Comparison of ENCODE assay signal across 16 mouse cellular contexts in the genomic region with DNA sequence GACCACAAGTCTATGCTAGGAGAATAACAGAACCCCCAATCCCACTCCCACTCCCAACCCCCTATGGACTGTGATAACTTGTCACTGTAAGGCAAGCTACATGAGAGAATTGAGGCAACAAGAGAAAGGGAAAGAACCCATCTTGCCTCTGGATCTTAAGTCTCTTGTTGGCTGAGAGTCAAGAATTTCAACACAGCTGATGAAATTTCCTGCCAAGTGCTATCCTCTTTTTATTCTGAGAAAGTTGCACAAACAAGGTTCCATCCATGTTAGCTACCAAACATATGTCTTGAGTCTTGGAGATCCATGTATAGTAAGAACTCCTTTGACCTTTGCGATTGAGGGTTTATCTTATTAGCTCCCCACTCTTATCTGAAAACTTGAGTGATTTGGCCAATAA.
DNase-seq lines count a peak whose midpoint lies in the region; ATAC-seq and TF ChIP-seq lines count a peak whose summit lies in the region.
"Had no signal": no experiment of that assay in that cellular context is flagged by ENCODE, and none has a peak within 500 bp of the region (broad histone marks: within the 10 kb centered on the region; RNA-seq: fewer than 3 reads in every experiment).

No protein-coding gene starts in this region.

- no peak for ATAC-seq in liver, embryonic 11.5 days (replicated peaks; ENCODE audit: low FRiP score)
- peak; percentile 18; the same call in 1 of the 2 replicates for ATAC-seq in megakaryocyte progenitor cell, adult 5-6 weeks (replicated peaks; ENCODE audit: poor library complexity)
- ATAC-seq: CD4-positive, CD25-positive, alpha-beta regulatory T cell, adult 4 months; Patski had no signal

- H3K27ac ChIP-seq in liver, adult 2 months (replicated peaks; ENCODE audit: insufficient read depth, low read depth, low read length), result no peak overlapping the region
- H3K27ac ChIP-seq in liver, embryonic 11.5 days (ENCODE audit: low read depth, low read length), result no peak overlapping the region
- H3K27ac ChIP-seq: left cerebral cortex, adult 2 months; midbrain, embryonic 10.5 days had no signal

- no peaks in the 10 kb centered on the region for H3K27me3 ChIP-seq in liver, adult 2 months (ENCODE audit: control insufficient read depth, insufficient read depth, low read length)
- H3K27me3 ChIP-seq in liver, embryonic 11.5 days (replicated peaks; ENCODE audit: control insufficient read depth, insufficient read depth, low read length), result no peaks in the 10 kb centered on the region
- H3K27me3 ChIP-seq: Patski had no signal

- H3K9ac ChIP-seq in liver, adult 2 months (ENCODE audit: low read depth, low read length), result no peak overlapping the region
- no peak overlapping the region for H3K9ac ChIP-seq in liver, embryonic 11.5 days (ENCODE audit: low read depth, low read length)

- intact Hi-C loops in heart, postnatal 36 days (cut with DNase I), result no loop called here

- no peak for TF ChIP-seq CTCF in liver, adult 2 months (IDR thresholded peaks at IDR 0.05; ENCODE audit: low read depth, low read length)

- H3K9me3 ChIP-seq in liver, embryonic 11.5 days (ENCODE audit: control insufficient read depth, low read length), result no peaks in the 10 kb centered on the region
- H3K9me3 ChIP-seq: midbrain, embryonic 10.5 days had no signal

- H3K36me3 ChIP-seq in liver, adult 2 months (ENCODE audit: control insufficient read depth, insufficient read depth, low read length), result no peaks in the 10 kb centered on the region
- no peaks in the 10 kb centered on the region for H3K36me3 ChIP-seq in liver, embryonic 11.5 days (ENCODE audit: control insufficient read depth, insufficient read depth, low read length)
- H3K36me3 ChIP-seq: midbrain, embryonic 10.5 days had no signal

- WGBS in liver, adult 2 months, result 78% methylated on average over 1 of the region's 1 CpGs
- WGBS in liver, embryonic 11.5 days, result 98% methylated on average over 1 of the region's 1 CpGs

- no peak overlapping the region for H3K4me3 ChIP-seq in liver, adult 2 months (ENCODE audit: insufficient read depth, low read depth, low read length)
- H3K4me3 ChIP-seq in liver, embryonic 11.5 days (ENCODE audit: low read depth, low read length), result no peak overlapping the region
- H3K4me3 ChIP-seq: erythroblast, embryonic 14.5 days; left cerebral cortex, adult 2 months; midbrain, embryonic 10.5 days had no signal

- no peak overlapping the region for H3K4me2 ChIP-seq in liver, embryonic 11.5 days

- peak; percentile 58 for DNase-seq in heart, adult 18-20 months
- no peak for DNase-seq in heart, postnatal 36 days
- peak; percentile 47 for DNase-seq in liver, adult 2 months (ENCODE audit: extremely low read depth, low read depth, low spot score)
- no peak for DNase-seq in liver, embryonic 11.5 days (ENCODE audit: low spot score)
- DNase-seq in gonadal fat pad, adult 2 months (ENCODE audit: low read depth), result peak; percentile 44
- DNase-seq in cerebellum, adult 18-20 months, result no peak
- DNase-seq in urinary bladder, postnatal 10 days (ENCODE audit: low spot score), result no peak
- DNase-seq: cerebellum, adult 11 months; kidney, postnatal 4 days; liver had no signal

- TF ChIP-seq POLR2A in liver, adult 2 months (IDR thresholded peaks at IDR 0.05; ENCODE audit: extremely low read depth, insufficient read depth, low read length), result no peak

- H3K4me1 ChIP-seq in liver, adult 2 months (ENCODE audit: control insufficient read depth, insufficient read depth, low read length), result no peaks in the 10 kb centered on the region
- 0 out of 2 replicates have a peak, but pooled peaks cover 4% of the 10 kb centered on the region for H3K4me1 ChIP-seq in liver, embryonic 11.5 days (replicated peaks; ENCODE audit: control insufficient read depth, insufficient read depth, low read length)
- H3K4me1 ChIP-seq: midbrain, embryonic 10.5 days had no signal

- no peaks in the 10 kb centered on the region for H3K79me2 ChIP-seq in liver, adult 2 months (ENCODE audit: control insufficient read depth, insufficient read depth, low read length)

Comparison
In these comparisons a context has a peak if more than half of its experiments do, and no peak if none do; other contexts are left out.
1. DNase-seq: peak in heart, adult 18-20 months (2 of 2), liver, adult 2 months (single experiment) and gonadal fat pad, adult 2 months (single experiment); none in heart, postnatal 36 days (0 of 2), liver, embryonic 11.5 days (single experiment), cerebellum, adult 18-20 months (0 of 2) and urinary bladder, postnatal 10 days (single experiment).